Mouse (Mus musculus) liver, postnatal 0 days (tissue): ENCODE measurements around the gene Hykk. TPM values are rescaled to one million over a fixed set of nuclear protein-coding genes. Genes with fewer than 3 reads are reported as not detected.
A peak's percentile ranks its signal among the peaks of the same experiment; 100 is the strongest.

Experiments
- ATAC-seq: fragments of 200-750 bp; cut with Nextera tagmentation; 2 replicates; pipeline ENCODE4 v1.8.0; 2017; ENCODE audit warnings: mild to moderate bottlenecking, moderate library complexity
- DNase-seq: peaks from one replicate; pipeline ENCODE4 v3.0.0-alpha.2; 2016
- H3K27ac ChIP-seq: fragments of 300-500 bp; sonication (generic); 2 replicates; pipeline ENCODE4 v1.5.1; 2014; ENCODE audit warnings: antibody characterized with exemption, moderate library complexity, mild to moderate bottlenecking, low read depth
- H3K27me3 ChIP-seq: fragments of 300-500 bp; sonication (generic); 2 replicates; pipeline ENCODE4 v1.6.1; 2014; ENCODE audit warnings: low read length, control low read depth, mixed read lengths; ENCODE audit not compliant: insufficient read depth
- H3K36me3 ChIP-seq: fragments of 300-500 bp; sonication (generic); replicated peaks from 2 replicates; pipeline ENCODE4 v1.6.1; 2014; ENCODE audit warnings: mild to moderate bottlenecking, control low read depth, low read length, moderate library complexity, mixed read lengths; ENCODE audit not compliant: insufficient read depth
- H3K4me1 ChIP-seq: fragments of 300-500 bp; sonication (generic); 2 replicates; pipeline ENCODE4 v1.6.1; 2014; ENCODE audit warnings: antibody characterized with exemption, mild to moderate bottlenecking, control low read depth; ENCODE audit not compliant: insufficient read depth
- H3K4me2 ChIP-seq: fragments of 300-500 bp; sonication (generic); 2 replicates; pipeline ENCODE4 v1.6.1; 2014; ENCODE audit warnings: low read depth, mild to moderate bottlenecking, low read length, moderate library complexity, mixed read lengths
- H3K4me3 ChIP-seq: fragments of 300-500 bp; sonication (generic); 2 replicates; pipeline ENCODE4 v1.5.1; 2014; ENCODE audit warnings: low read depth, low read length
- H3K9ac ChIP-seq: fragments of 300-500 bp; sonication (generic); replicated peaks from 2 replicates; pipeline ENCODE4 v1.6.1; 2014; ENCODE audit warnings: mild to moderate bottlenecking, moderate library complexity
- H3K9me3 ChIP-seq: fragments of 300-500 bp; sonication (generic); 2 replicates; pipeline ENCODE4 v1.6.1; 2016; ENCODE audit warnings: mild to moderate bottlenecking, control low read depth, low read length, mixed read lengths
- CTCF ChIP-seq: sonication (generic); IDR thresholded peaks from 2 replicates; pipeline ENCODE4 v1.5.1; 2016; ENCODE audit warnings: antibody characterized with exemption, low read depth
- EP300 ChIP-seq: IDR thresholded peaks from 2 replicates; pipeline ENCODE4 v1.6.1; 2016; ENCODE audit warnings: antibody characterized with exemption, low read depth, mild to moderate bottlenecking
- WGBS: fragments of 180-500 bp; shearing (Covaris S2); extraction: QIAGEN DNeasy Blood & Tissue Kit; methylation state at CpG from one replicate; pipeline ENCODE4 v1.1.7; 2014; ENCODE audit not compliant: insufficient replicate concordance; 5-methylcytosine and 5-hydroxymethylcytosine counted together
- polyA plus RNA-seq: library from polyadenylated mRNA; unstranded; fragments of >200 nt; fragmentation: Nextera tagmentation; extraction: Ambion mirVana; gene quantifications from 2 replicates; pipeline ENCODE4 v1.2.1, GENCODE M21; 2015

The Hykk gene
- polyA plus RNA-seq, 1 experiment from 2014 or later, result 13.7 TPM

DNA sequence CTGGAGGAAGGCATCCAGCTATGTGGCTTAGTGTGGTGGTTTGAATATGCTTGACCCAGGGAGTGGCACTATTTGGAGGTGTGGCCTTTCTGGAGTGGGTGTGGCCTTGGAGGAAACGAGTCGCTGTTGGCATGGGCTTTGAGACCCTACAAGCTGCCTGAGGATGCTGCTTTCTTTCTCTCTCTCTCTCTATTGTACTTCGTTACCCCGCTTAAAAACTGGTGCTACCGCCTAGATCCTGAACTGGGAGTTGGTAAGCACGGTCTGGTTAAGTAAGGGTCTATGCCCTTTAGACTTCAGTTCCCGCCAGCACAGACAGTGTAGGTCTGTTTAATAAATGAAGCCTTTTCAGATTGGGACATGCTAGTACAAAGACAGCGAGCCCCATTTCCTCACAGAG, 682 bp upstream of the Hykk start:
- ATAC-seq, result no peak

DNA sequence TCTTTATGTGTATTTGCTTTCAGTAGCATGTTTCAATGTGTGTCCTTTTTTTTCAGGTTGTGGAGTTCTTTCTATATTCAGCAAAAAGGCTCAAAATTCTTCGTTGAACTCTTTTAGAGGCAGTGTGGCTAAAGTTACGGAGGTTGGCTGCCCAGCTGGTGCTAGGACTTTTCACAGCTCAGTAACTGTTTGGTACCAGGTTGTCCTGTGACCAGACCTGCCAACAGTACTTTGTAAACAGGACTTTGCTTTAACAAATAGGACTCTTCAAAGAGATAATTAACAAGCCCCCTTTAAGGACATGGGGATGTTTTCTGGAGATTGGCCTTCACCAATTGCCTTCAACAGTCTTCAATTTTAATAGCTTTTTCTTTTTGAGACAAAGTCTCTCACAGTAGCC, 1.1 kb downstream of the Hykk start:
- 49% methylated on average over 2 of the region's 2 CpGs for whole genome bisulfite sequencing
- H3K4me1 ChIP-seq, result peaks cover 6% of the 10 kb centered on the region; the same call in 1 of the 2 replicates
- peaks cover 2% of the 10 kb centered on the region; the same call in 1 of the 2 replicates for H3K9me3 ChIP-seq
- H3K36me3 ChIP-seq, result peaks cover 8% of the 10 kb centered on the region
- H3K9ac ChIP-seq, result no peak overlapping the region; the same call in 1 of the 2 replicates
- peak overlapping the region; percentile 95 for H3K27ac ChIP-seq
- peak; percentile 63 for ATAC-seq
- peak overlapping the region; percentile 73 for H3K4me2 ChIP-seq
- peak overlapping the region; percentile 59 for H3K4me3 ChIP-seq
- peak; percentile 19 for DNase-seq
- H3K27me3 ChIP-seq, result no peaks in the 10 kb centered on the region
- TF ChIP-seq CTCF (no peak), EP300 (peak; percentile 76)

More for the DNA sequence above, 682 bp upstream of the Hykk start:
- H3K4me1 ChIP-seq, result peaks cover 6% of the 10 kb centered on the region; the same call in 1 of the 2 replicates
- TF ChIP-seq EP300 (no peak), CTCF (no peak)
- peaks cover 4% of the 10 kb centered on the region; the same call in 1 of the 2 replicates for H3K36me3 ChIP-seq
- H3K4me2 ChIP-seq, result 0 out of 2 replicates have a peak overlapping the region, but pooled peaks have one; percentile 73
- H3K27me3 ChIP-seq, result no peaks in the 10 kb centered on the region
- no peak overlapping the region for H3K9ac ChIP-seq
- no peak for DNase-seq
- no peak overlapping the region for H3K4me3 ChIP-seq
- H3K27ac ChIP-seq, result no peak overlapping the region
- WGBS, result 79% methylated on average over 8 of the region's 8 CpGs
- peaks cover 2% of the 10 kb centered on the region; the same call in 1 of the 2 replicates for H3K9me3 ChIP-seq

DNA sequence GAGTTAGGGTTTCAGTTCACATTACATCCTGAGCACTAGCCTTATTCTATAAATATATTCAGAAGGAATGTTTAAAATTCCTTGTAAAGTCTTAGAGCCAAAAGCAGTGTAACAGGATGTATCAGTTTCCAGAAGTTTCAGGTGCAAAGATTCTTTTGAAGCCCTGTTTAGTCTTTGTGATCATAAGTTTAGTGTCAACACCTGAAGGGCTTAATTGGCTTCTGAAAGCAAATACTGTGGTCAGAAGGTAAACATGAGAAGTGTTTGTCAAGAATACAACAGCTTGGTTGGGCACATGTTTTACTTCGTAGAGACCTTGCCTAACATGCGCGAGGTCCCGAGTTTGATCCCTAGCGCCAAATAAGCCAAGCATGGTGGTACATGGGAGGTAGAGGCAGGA, 1.7 kb downstream of the Hykk start:
- peak overlapping the region; percentile 95 for H3K27ac ChIP-seq
- TF ChIP-seq EP300, result no peak
- no peak for TF ChIP-seq CTCF
- H3K27me3 ChIP-seq, result no peaks in the 10 kb centered on the region
- H3K4me1 ChIP-seq, result peaks cover 6% of the 10 kb centered on the region; the same call in 1 of the 2 replicates
- H3K4me3 ChIP-seq, result no peak overlapping the region
- peaks cover 8% of the 10 kb centered on the region for H3K36me3 ChIP-seq
- H3K9ac ChIP-seq, result no peak overlapping the region
- peaks cover 2% of the 10 kb centered on the region; the same call in 1 of the 2 replicates for H3K9me3 ChIP-seq
- no peak overlapping the region for H3K4me2 ChIP-seq
- no peak for ATAC-seq
- DNase-seq, result no peak
- 74% methylated on average over 5 of the region's 5 CpGs for WGBS

DNA sequence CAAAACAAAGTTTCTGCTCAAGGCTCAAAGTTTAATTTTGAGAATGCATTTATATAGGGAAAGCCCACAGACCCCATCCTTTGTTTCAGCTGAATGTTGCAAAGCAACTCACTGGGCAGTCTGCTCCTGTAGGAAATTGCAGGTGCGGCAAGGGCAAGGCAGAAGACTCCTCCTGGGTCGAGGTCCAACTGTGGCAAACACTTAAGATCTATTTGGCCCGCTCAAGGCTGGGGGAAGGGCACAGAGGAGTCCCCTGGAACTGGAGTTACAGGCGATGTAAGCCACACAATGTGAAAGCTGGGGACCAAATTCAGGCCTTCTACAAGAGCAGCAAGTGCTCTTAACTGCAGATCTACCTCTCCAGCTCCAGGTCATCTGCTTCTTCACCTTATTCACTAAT, 2.9 kb downstream of the Hykk start:
- Histone ChIP-seq H3K36me3 (peaks cover 8% of the 10 kb centered on the region), H3K27me3 (no peaks in the 10 kb centered on the region), H3K4me1 (peaks cover 6% of the 10 kb centered on the region; the same call in 1 of the 2 replicates), H3K27ac (no peak overlapping the region), H3K9ac (no peak overlapping the region), H3K9me3 (peaks cover 2% of the 10 kb centered on the region; the same call in 1 of the 2 replicates), H3K4me3 (no peak overlapping the region), H3K4me2 (no peak overlapping the region)
- DNase-seq (no peak), ATAC-seq (no peak)
- 53% methylated on average over 4 of the region's 4 CpGs for WGBS
- TF ChIP-seq CTCF, result no peak
- no peak for TF ChIP-seq EP300

DNA sequence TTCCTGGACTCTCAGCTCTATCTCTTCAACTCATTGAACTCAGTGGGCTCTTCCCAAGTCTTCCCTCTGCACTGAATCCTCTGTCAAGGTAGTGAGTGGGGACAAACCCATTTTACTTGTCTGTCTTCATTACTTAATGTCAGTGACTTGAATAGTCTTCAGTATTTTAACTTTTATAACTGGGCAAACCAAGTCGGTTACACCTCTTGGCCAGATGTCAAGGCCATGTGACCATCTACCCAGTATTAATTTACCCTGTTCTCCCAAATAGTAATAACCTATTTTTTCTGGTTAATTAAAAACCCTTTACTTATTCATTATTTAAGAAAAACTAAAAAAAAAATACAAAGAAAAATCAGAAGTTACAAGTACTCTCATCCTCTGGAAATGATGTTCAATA, 13.7 kb downstream of the Hykk start:
- Histone ChIP-seq H3K9ac (no peak overlapping the region), H3K4me3 (no peak overlapping the region), H3K4me2 (no peak overlapping the region), H3K27me3 (no peaks in the 10 kb centered on the region), H3K27ac (no peak overlapping the region), H3K36me3 (no peaks in the 10 kb centered on the region), H3K4me1 (no peaks in the 10 kb centered on the region), H3K9me3 (no peaks in the 10 kb centered on the region)
- ATAC-seq (no peak), DNase-seq (no peak)
- TF ChIP-seq CTCF (no peak), EP300 (no peak)
- 79% methylated on average over 1 of the region's 1 CpGs for WGBS

DNA sequence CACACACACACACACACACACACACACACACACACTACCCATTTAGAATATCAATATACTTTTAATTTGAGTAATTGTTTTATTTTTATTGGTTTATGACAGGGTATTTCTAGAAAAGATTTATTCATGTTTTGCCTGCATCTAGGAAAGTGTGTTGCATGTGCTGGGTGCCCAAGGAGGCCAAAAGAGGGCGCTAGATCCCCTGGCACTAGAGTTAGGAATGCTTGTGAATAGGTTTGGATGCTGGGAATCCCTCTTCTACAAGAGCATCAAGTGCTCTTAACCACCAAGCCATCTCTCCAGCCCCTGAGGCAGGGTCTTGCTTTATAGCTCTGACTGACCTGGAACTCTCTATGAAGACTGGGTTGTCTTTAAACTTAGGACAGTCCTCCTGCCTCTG, 14.7 kb downstream of the Hykk start:
- no peaks in the 10 kb centered on the region for H3K4me1 ChIP-seq
- no peaks in the 10 kb centered on the region for H3K9me3 ChIP-seq
- no peaks in the 10 kb centered on the region for H3K36me3 ChIP-seq
- no peak overlapping the region for H3K9ac ChIP-seq
- H3K4me3 ChIP-seq, result no peak overlapping the region
- ATAC-seq, result no peak
- 22% methylated on average over 1 of the region's 1 CpGs for WGBS
- no peak for DNase-seq
- H3K4me2 ChIP-seq, result no peak overlapping the region
- TF ChIP-seq EP300, result no peak
- peak; percentile 43 for TF ChIP-seq CTCF
- 0 out of 2 replicates have a peak overlapping the region, but pooled peaks have one; percentile 11 for H3K27ac ChIP-seq
- no peaks in the 10 kb centered on the region for H3K27me3 ChIP-seq
